Comparison of ENCODE assay signal across 29 mouse cellular contexts in the genomic region with DNA sequence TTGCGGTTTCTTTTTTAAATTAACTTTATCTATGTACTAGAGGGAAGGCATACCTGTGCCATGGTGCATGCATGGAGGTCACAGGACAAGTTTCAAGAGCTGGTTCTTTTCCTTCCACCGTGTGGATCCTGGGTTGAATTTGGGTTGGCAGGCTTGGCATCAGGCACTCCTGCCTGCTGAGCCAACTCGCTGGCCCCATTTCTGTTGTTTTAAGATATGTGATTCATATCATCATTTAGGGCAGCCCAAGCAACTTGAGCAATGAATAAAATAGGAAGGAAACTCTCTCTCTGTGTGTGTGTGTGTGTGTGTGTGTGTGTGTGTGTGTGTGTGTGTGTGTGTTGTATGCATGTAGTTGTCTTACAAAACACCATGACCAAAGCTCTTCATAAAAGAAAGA. TPM values are rescaled to one million over a fixed set of nuclear protein-coding genes. Genes with fewer than 3 reads are reported as not detected.
"Had no signal": no experiment of that assay in that cellular context is flagged by ENCODE, and none has a peak within 500 bp of the region (broad histone marks: within the 10 kb centered on the region; RNA-seq: fewer than 3 reads in every experiment).

No protein-coding gene starts in this region.

- ATAC-seq: midbrain, embryonic 15.5 days had no signal

- DNase-seq: kidney, postnatal 10 days; kidney, postnatal 36 days; layer of hippocampus, postnatal 36 days; liver, embryonic 13.5 days; lung, adult 2 months; lung, postnatal 14 days; lung, postnatal 4 days; right cerebral cortex, adult 18-20 months; right cerebral cortex, postnatal 14 days; right cerebral cortex, postnatal 4 days; thymus, postnatal 25 days had no signal

RNA-seq across cellular contexts. Expression of gene Sppl2c, which starts 4.0 kb away (rescaled TPM):
- total RNA-seq: layer of hippocampus, adult 8-10 months; layer of hippocampus, postnatal 10 days; layer of hippocampus, postnatal 36 days; left cerebral cortex, adult 2 months; left cerebral cortex, postnatal 10 days; left cerebral cortex, postnatal 36 days; liver, adult 2 months; megakaryocyte progenitor cell, adult 5-6 weeks; megakaryocyte-erythroid progenitor cell, adult 5-6 weeks had no signal
- polyA plus RNA-seq: limb, embryonic 11.5 days; limb, embryonic 14.5 days; liver, adult 2 months; liver, embryonic 13.5 days; liver, embryonic 16.5 days; lung, adult 2 months; lung, embryonic 16.5 days; midbrain, embryonic 12.5 days; midbrain, embryonic 15.5 days; neural tube, embryonic 12.5 days; neural tube, embryonic 15.5 days; stomach, embryonic 14.5 days; thymus, postnatal 0 days had no signal

RNA-seq across cellular contexts. Expression of gene Mapt, which starts 49.0 kb away (rescaled TPM):
- total RNA-seq: megakaryocyte progenitor cell, adult 5-6 weeks had no signal

RNA-seq across cellular contexts. Expression of gene Crhr1, which starts 49.5 kb away (rescaled TPM):
- total RNA-seq: liver, adult 2 months; megakaryocyte progenitor cell, adult 5-6 weeks; megakaryocyte-erythroid progenitor cell, adult 5-6 weeks had no signal
- polyA plus RNA-seq: liver, embryonic 13.5 days; liver, embryonic 16.5 days; lung, adult 2 months; lung, embryonic 16.5 days had no signal
